In the genomic region with DNA sequence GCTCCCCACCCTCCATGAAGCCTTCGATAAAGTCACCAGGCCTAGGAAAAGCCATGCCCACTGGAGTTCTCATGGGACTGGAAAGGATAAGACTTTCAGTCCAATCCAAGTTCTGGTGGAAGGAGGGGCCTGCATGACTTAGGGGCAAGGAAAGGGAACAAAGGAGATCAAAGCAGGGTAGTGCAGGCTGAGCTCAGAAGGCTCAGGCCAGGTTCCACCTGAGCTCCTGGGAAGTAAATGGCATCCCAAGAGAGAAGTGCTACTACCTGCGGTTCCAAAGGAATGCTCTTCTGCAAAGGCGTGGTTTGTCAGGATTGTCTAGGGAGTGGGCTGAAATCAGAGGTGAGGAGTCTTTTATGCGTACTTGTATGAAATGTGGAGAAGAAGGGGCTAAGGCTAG, we compare ENCODE assay signal across 20 mouse cellular contexts. TPM values are rescaled to one million over a fixed set of nuclear protein-coding genes. Genes with fewer than 3 reads are reported as not detected.
"Had no signal": no experiment of that assay in that cellular context is flagged by ENCODE, and none has a peak within 500 bp of the region (broad histone marks: within the 10 kb centered on the region; RNA-seq: fewer than 3 reads in every experiment).

No protein-coding gene starts in this region.

- ATAC-seq: inflammation-experienced regulatory T-cells, adult 6 months; midbrain, embryonic 13.5 days had no signal

- H3K4me1 ChIP-seq: megakaryocyte, embryonic 14.5 days; neural tube, embryonic 15.5 days had no signal

- H3K27me3 ChIP-seq: limb, embryonic 12.5 days; liver, embryonic 15.5 days; megakaryocyte, embryonic 14.5 days; midbrain, embryonic 13.5 days; neural tube, embryonic 15.5 days had no signal

- H3K27ac ChIP-seq: kidney, postnatal 0 days; layer of hippocampus, adult 2 months; limb, embryonic 12.5 days; macrophage; midbrain, embryonic 13.5 days; neural tube, embryonic 15.5 days had no signal

- H3K9me3 ChIP-seq: limb, embryonic 12.5 days; liver, embryonic 15.5 days; midbrain, embryonic 13.5 days; neural tube, embryonic 15.5 days had no signal

- H3K4me2 ChIP-seq: limb, embryonic 12.5 days; liver, embryonic 15.5 days; midbrain, embryonic 13.5 days; neural tube, embryonic 15.5 days had no signal

- H3K4me3 ChIP-seq: layer of hippocampus, adult 2 months; limb, embryonic 12.5 days; liver, embryonic 15.5 days; megakaryocyte, embryonic 14.5 days; midbrain, embryonic 13.5 days; myocyte; neural tube, embryonic 15.5 days had no signal

- DNase-seq: kidney, adult 18-20 months; kidney, postnatal 4 days; liver; right cerebral cortex, adult 18-20 months; right cerebral cortex, postnatal 25 days; thymus, adult 2 months; thymus, postnatal 25 days had no signal

- H3K9ac ChIP-seq: limb, embryonic 12.5 days; liver, embryonic 15.5 days; midbrain, embryonic 13.5 days; neural tube, embryonic 15.5 days had no signal

- H3K36me3 ChIP-seq: limb, embryonic 12.5 days; liver, embryonic 15.5 days; midbrain, embryonic 13.5 days; neural tube, embryonic 15.5 days had no signal

RNA-seq across cellular contexts. Expression of a gene that starts 39.4 kb away (rescaled TPM):
- polyA plus RNA-seq: inflammation-experienced regulatory T-cells, adult 6 months; kidney, postnatal 0 days; lung, embryonic 16.5 days; macrophage; midbrain, embryonic 13.5 days; myocyte; neural tube, embryonic 15.5 days; testis, adult 2 months; thymus, adult 2 months; urinary bladder, adult 2 months had no signal
